Mouse (Mus musculus): ENCODE data around the gene Gng7.

DNA sequence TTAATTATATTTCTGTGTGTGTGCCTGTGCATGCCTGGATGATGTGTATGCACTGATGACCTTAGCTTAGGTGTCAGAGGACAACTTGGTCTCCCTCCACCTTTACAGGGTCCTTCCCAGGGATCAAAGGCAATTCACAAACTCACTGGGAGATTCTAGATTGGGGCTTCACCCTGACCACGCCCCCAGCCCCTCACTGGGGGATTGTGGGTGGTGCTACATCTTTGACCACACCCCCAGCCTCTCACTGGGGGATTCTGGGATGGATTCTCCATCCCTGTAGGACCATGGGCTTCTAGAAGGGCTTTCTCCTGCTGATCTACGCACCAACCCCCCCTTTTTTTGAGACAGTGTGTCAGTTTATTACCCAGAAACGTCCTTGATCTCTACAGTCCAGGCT is 89.3 kb downstream of the Gng7 start:
- no peak for TF ChIP-seq TBP (conservative IDR thresholded peaks at IDR 0.05; ENCODE audit: low read depth, low read length)
- TF ChIP-seq MAX (IDR thresholded peaks at IDR 0.05; ENCODE audit: low read length): no peak
- TF ChIP-seq POLR2A (IDR thresholded peaks at IDR 0.05; ENCODE audit: low read depth, low read length): no peak
- TF ChIP-seq BHLHE40 (IDR thresholded peaks at IDR 0.05; ENCODE audit: low read depth, low read length): no peak
- no peak for TF ChIP-seq TCF12 (IDR thresholded peaks at IDR 0.05; ENCODE audit: low read depth, low read length)
- TF ChIP-seq CTCF (conservative IDR thresholded peaks at IDR 0.05 in 1 of 2, IDR thresholded peaks at IDR 0.05 in 1 of 2; ENCODE audit: low read depth in 2 of 2, low read length in 2 of 2): no peak
- no peak for TF ChIP-seq ZC3H11A (IDR thresholded peaks at IDR 0.05; ENCODE audit: low read depth, low read length)
- TF ChIP-seq KAT2A (IDR thresholded peaks at IDR 0.05; ENCODE audit: insufficient replicate concordance, low read length): no peak
- no peak for TF ChIP-seq HCFC1 (IDR thresholded peaks at IDR 0.05; ENCODE audit: low read depth, low read length)
- TF ChIP-seq UBTF (IDR thresholded peaks at IDR 0.05; ENCODE audit: low read depth, low read length): no peak
- TF ChIP-seq EP300 (IDR thresholded peaks at IDR 0.05; ENCODE audit: low read length): no peak
- TF ChIP-seq POLR2AphosphoS2 (IDR thresholded peaks at IDR 0.05; ENCODE audit: low read depth, low read length): no peak
- no peak for TF ChIP-seq IRF4 (IDR thresholded peaks at IDR 0.05; ENCODE audit: low read depth, low read length)
- TF ChIP-seq NRF1 (IDR thresholded peaks at IDR 0.05; ENCODE audit: low read depth, low read length): no peak

All from CH12.LX (cell line).